Mouse (Mus musculus) lung, embryonic 14.5 days (tissue): Measurements from ENCODE around the gene Ttyh1. TPM values are rescaled to one million over a fixed set of nuclear protein-coding genes. Genes with fewer than 3 reads are reported as not detected.

ENCODE experiments used
- ATAC-seq: fragments of 200-750 bp; cut with Nextera tagmentation; 2 replicates; pipeline ENCODE4 v1.8.0; 2017; ENCODE audit warnings: mild to moderate bottlenecking, moderate TSS enrichment, moderate library complexity; ENCODE audit not compliant: insufficient read depth
- DNase-seq: peaks from one replicate; pipeline ENCODE4 v3.0.0-alpha.2; 2015
- H3K27ac ChIP-seq: fragments of 300-500 bp; sonication (generic); 2 replicates; pipeline ENCODE4 v1.5.1; 2014; ENCODE audit warnings: low read depth, mild to moderate bottlenecking, moderate library complexity
- H3K27me3 ChIP-seq: fragments of 300-500 bp; sonication (generic); 2 replicates; pipeline ENCODE4 v1.6.1; 2014; ENCODE audit warnings: low read length, control low read depth; ENCODE audit not compliant: insufficient read depth
- H3K36me3 ChIP-seq: fragments of 300-500 bp; sonication (generic); 2 replicates; pipeline ENCODE4 v1.6.1; 2014; ENCODE audit warnings: control low read depth; ENCODE audit not compliant: insufficient read depth
- H3K4me1 ChIP-seq: fragments of 300-500 bp; sonication (generic); 2 replicates; pipeline ENCODE4 v1.6.1; 2014; ENCODE audit warnings: antibody characterized with exemption, control low read depth; ENCODE audit not compliant: insufficient read depth
- H3K4me2 ChIP-seq: fragments of 300-500 bp; sonication (generic); 2 replicates; pipeline ENCODE4 v1.6.1; 2014; ENCODE audit warnings: mild to moderate bottlenecking
- H3K4me3 ChIP-seq: fragments of 300-500 bp; sonication (generic); 2 replicates; pipeline ENCODE4 v1.5.1; 2014; ENCODE audit warnings: low read depth, low read length
- H3K9ac ChIP-seq: fragments of 300-500 bp; sonication (generic); 2 replicates; pipeline ENCODE4 v1.6.1; 2014
- H3K9me3 ChIP-seq: fragments of 300-500 bp; sonication (generic); 2 replicates; pipeline ENCODE4 v1.6.1; 2016; ENCODE audit warnings: low read depth, low read length, control low read depth
- CTCF ChIP-seq: IDR thresholded peaks from 2 replicates; pipeline ENCODE4 v1.5.1; 2016; ENCODE audit warnings: antibody characterized with exemption, low read depth
- WGBS: fragments of 180-500 bp; shearing (Covaris S2); extraction: QIAGEN DNeasy Blood & Tissue Kit; methylation state at CpG from one replicate; pipeline ENCODE4 v1.1.7; 2014; 5-methylcytosine and 5-hydroxymethylcytosine counted together
- polyA plus RNA-seq: library from polyadenylated mRNA; unstranded; fragments of >200 nt; fragmentation: Nextera tagmentation; extraction: Ambion mirVana; gene quantifications from 2 replicates; pipeline ENCODE4 v1.2.1, GENCODE M21; 2014

Gene Ttyh1
- polyA plus RNA-seq, 1 experiment from 2014 or later = 2.6 TPM

GRCm38 (mm10) chr7:4103411-4103810 lies 15.8 kb upstream of the Ttyh1 start:
- peak; percentile 77 for TF ChIP-seq CTCF
- Histone ChIP-seq H3K9me3 (no peaks in the 10 kb centered on the region), H3K9ac (no peak overlapping the region), H3K36me3 (no peaks in the 10 kb centered on the region), H3K4me1 (no peaks in the 10 kb centered on the region), H3K4me2 (no peak overlapping the region), H3K27me3 (no peaks in the 10 kb centered on the region), H3K27ac (no peak overlapping the region), H3K4me3 (no peak overlapping the region)
- DNase-seq = peak; percentile 83
- no peak for ATAC-seq
- 18% methylated on average over 4 of the region's 4 CpGs for WGBS

DNA sequence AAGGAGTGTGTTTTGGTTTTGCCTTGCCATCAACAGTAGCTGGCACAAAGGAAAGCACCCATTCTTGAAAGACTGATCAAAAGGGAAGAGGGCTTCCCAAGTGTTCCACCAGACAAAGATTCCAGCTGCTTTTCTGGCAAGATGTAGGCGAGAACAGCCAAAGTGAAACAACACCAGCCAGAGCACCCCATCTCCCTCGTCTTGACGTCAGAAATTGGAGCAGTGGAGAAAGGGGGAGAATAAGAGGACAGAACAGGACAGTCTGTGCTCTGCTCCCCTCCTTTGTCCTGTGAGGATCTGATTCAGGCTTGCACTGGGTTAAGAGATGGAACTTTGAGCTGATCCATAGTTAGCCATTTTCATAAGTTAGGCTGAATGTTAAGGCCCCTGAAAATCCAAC lies 7.4 kb upstream of the Ttyh1 start:
- Histone ChIP-seq H3K9ac (no peak overlapping the region), H3K4me1 (no peaks in the 10 kb centered on the region), H3K9me3 (no peaks in the 10 kb centered on the region), H3K27ac (no peak overlapping the region), H3K4me3 (no peak overlapping the region), H3K36me3 (no peaks in the 10 kb centered on the region), H3K4me2 (no peak overlapping the region), H3K27me3 (no peaks in the 10 kb centered on the region)
- 35% methylated on average over 3 of the region's 3 CpGs for WGBS
- no peak for TF ChIP-seq CTCF
- DNase-seq (no peak), ATAC-seq (no peak)

DNA sequence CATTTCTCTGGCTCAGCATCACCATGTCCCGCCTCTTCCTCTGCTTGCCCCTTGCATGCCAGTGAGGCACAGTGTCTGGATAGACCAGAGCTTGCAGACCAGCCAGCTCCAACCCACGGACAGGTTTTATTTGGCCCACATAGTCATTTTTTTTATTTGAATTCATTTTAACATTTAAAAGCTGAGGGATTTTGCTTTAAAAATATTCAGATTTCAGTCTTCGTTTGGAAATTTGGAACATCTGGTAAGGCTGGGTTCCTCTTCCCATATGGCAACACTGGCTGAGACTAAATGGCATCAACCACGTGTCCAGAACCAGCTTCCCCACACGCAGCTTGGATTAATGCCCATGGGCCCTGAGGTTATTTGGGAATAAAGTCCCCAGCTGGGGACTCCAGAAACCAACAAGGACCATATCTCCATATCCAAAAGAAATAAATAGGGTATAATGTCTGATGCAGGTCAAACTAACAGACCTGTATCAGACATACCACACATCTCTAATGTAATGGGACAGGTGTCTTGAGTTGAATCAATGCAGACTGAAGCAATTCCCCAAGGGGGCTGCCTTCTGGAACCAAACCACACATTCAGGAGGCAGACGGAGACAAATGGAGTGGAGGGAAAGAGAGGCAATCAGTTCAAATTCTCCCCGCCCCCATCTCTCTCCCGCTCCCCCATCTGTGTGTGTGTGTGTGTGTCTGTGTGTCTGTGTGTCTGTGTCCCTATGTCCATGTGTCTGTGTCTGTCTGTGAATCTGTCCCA lies 2.0 kb upstream of the Ttyh1 start:
- DNase-seq = no peak

DNA sequence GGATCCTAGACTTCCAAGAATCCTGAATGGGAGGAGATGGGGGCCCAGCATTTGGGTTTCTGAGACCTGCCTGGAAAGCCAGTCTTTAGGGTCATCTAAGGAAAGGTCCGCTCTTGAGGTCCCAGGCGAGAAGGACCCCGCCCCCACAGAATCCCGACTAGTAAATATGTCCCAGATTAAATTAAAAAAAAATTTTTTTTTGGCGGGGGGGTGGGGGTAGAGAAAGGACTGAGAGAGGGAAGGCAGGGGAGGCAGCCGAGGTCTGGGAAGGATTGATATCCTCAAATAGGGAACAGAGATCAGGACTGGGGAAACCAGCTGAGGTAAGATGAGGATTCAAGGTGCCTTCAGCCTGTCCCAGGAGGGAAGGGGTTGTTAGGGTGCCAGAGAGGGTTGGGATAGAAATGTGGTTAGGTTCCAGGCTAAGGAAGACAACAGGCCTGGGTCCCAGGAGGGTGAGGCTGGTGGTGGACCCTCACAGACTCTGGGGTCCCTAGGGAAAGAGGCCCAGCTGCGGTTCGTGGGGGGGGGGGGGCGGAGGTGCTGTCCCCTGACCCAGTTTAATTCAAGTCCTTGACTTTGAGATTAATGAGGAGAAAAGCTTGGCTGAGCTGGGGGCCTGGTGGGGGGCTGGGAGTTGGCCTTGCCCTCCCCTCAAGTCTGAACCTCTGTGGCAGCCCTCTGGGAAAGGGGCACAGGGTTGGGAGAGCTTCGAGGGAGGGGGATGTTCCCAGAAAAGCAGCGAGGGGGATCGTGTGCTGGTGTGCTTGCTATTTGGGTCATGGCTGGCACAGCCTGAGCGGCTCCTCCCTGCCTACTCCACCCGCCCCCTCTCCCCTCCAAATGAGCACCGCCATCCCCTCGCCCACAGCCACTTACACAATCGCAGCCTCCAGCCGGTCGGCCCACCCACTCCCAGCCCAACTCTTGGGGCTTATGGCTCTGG lies 1.0 kb downstream of the Ttyh1 start:
- H3K36me3 ChIP-seq = no peaks in the 10 kb centered on the region
- ATAC-seq (no peak), DNase-seq (no peak)
- no peaks in the 10 kb centered on the region for H3K9me3 ChIP-seq
- H3K4me3 ChIP-seq = peak overlapping the region; percentile 40
- peaks cover 31% of the 10 kb centered on the region for H3K27me3 ChIP-seq
- no peak overlapping the region for H3K27ac ChIP-seq
- 17% methylated on average over 19 of the region's 19 CpGs for WGBS
- H3K4me1 ChIP-seq = no peaks in the 10 kb centered on the region
- no peak for TF ChIP-seq CTCF
- H3K4me2 ChIP-seq = peak overlapping the region; percentile 64
- H3K9ac ChIP-seq = no peak overlapping the region

More for the DNA sequence above, 2.0 kb upstream of the Ttyh1 start:
- Histone ChIP-seq H3K27ac (no peak overlapping the region), H3K27me3 (peaks cover 31% of the 10 kb centered on the region), H3K4me3 (no peak overlapping the region), H3K9ac (no peak overlapping the region), H3K9me3 (no peaks in the 10 kb centered on the region), H3K36me3 (no peaks in the 10 kb centered on the region), H3K4me1 (no peaks in the 10 kb centered on the region), H3K4me2 (no peak overlapping the region)
- no peak for ATAC-seq
- TF ChIP-seq CTCF = no peak
- WGBS = 66% methylated on average over 8 of the region's 8 CpGs

GRCm38 (mm10) chr7:4122076-4122768 lies 3.0 kb downstream of the Ttyh1 start:
- Histone ChIP-seq H3K9me3 (no peaks in the 10 kb centered on the region), H3K27me3 (peaks cover 31% of the 10 kb centered on the region), H3K4me3 (no peak overlapping the region), H3K27ac (no peak overlapping the region), H3K9ac (no peak overlapping the region), H3K4me2 (no peak overlapping the region), H3K36me3 (no peaks in the 10 kb centered on the region), H3K4me1 (no peaks in the 10 kb centered on the region)
- ATAC-seq (no peak), DNase-seq (no peak)
- 49% methylated on average over 11 of the region's 11 CpGs for WGBS
- no peak for TF ChIP-seq CTCF

DNA sequence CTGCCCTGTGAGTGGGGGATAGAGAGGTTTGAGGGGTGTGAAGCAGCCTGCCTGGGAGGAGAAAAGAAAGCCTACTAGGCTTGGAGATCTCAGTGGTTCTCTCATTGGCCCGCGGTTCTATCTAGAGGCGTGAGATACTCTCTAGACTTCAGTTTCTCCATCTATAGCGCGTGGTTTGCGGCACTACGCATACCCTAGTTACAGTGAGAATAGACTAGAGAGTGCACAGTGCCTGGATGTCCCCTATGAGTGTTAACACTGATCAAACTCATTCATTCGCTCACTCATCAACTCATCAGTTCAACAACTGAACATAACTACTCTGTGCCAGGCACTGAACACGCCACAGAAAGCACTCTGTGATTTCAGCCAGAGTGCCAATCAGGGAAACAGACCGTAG lies 3.6 kb downstream of the Ttyh1 start:
- ATAC-seq = no peak
- no peak overlapping the region for H3K27ac ChIP-seq
- no peak overlapping the region for H3K4me2 ChIP-seq
- no peaks in the 10 kb centered on the region for H3K36me3 ChIP-seq
- H3K4me3 ChIP-seq = no peak overlapping the region
- H3K9ac ChIP-seq = no peak overlapping the region
- no peaks in the 10 kb centered on the region for H3K9me3 ChIP-seq
- WGBS = 80% methylated on average over 10 of the region's 10 CpGs
- no peak for DNase-seq
- peaks cover 31% of the 10 kb centered on the region for H3K27me3 ChIP-seq
- no peak for TF ChIP-seq CTCF
- H3K4me1 ChIP-seq = no peaks in the 10 kb centered on the region

GRCm38 (mm10) chr7:4123732-4124131 lies 4.5 kb downstream of the Ttyh1 start:
- H3K36me3 ChIP-seq = no peaks in the 10 kb centered on the region
- H3K9ac ChIP-seq = no peak overlapping the region
- no peak for TF ChIP-seq CTCF
- peaks cover 24% of the 10 kb centered on the region for H3K27me3 ChIP-seq
- DNase-seq (peak; percentile 21), ATAC-seq (no peak)
- no peak overlapping the region for H3K4me3 ChIP-seq
- H3K9me3 ChIP-seq = no peaks in the 10 kb centered on the region
- H3K4me1 ChIP-seq = no peaks in the 10 kb centered on the region
- H3K4me2 ChIP-seq = no peak overlapping the region
- H3K27ac ChIP-seq = no peak overlapping the region
- 76% methylated on average over 1 of the region's 1 CpGs for WGBS
